Mouse (Mus musculus) heart, adult 18-20 months (tissue): ENCODE data around the gene Mcub. TPM values are rescaled to one million over a fixed set of nuclear protein-coding genes. Genes with fewer than 3 reads are reported as not detected.
A peak's percentile ranks its signal among the peaks of the same experiment; 100 is the strongest.

Source experiments
- DNase-seq, 2 experiments: peaks; one replicate each; pipeline ENCODE4 v3.0.0; 2021 to 2022; ENCODE audit warnings: mixed read lengths in 1 of 2
- total RNA-seq, 2 experiments: library from RNA; stranded (reverse); gene quantifications; 2 replicates each; pipeline ENCODE4 v1.2.3; 2021

The Mcub gene
- total RNA-seq, 2 experiments from 2014 or later: 1.6 to 2.4 TPM

- DNase-seq: no peak
Measured at GRCm38 (mm10) chr3:129893143-129893542, 76.9 kb downstream of the Mcub start.

GRCm38 (mm10) chr3:129892003-129892402 is 78.0 kb downstream of the Mcub start:
- no peak for DNase-seq

GRCm38 (mm10) chr3:129887779-129888517 is 82.1 kb downstream of the Mcub start:
- no peak for DNase-seq

GRCm38 (mm10) chr3:129886430-129886829 is 83.6 kb downstream of the Mcub start:
- no peak for DNase-seq

GRCm38 (mm10) chr3:129885577-129885976 is 84.4 kb downstream of the Mcub start:
- DNase-seq: no peak

- DNase-seq: no peak
Measured at GRCm38 (mm10) chr3:129880925-129881593, 88.9 kb downstream of the Mcub start.

- no peak for DNase-seq
Measured at GRCm38 (mm10) chr3:129879913-129880312, 90.1 kb downstream of the Mcub start.

- DNase-seq: peak; percentile 45 to 58
Measured at GRCm38 (mm10) chr3:129879131-129879757, 90.8 kb downstream of the Mcub start.

- peak; percentile 91 to 94 for DNase-seq
Measured at GRCm38 (mm10) chr3:129878405-129879021, 91.5 kb downstream of the Mcub start, which contains the start of gene Pla2g12a. Gene Pla2g12a, plus strand, starts transcription at chr3:129878606.

GRCm38 (mm10) chr3:129877327-129877726 is 92.7 kb downstream of the Mcub start:
- DNase-seq: no peak

Other genes with a start within 250 kb of the Mcub start
- 1 to 10 TPM; 2.1 to 2.9 TPM for gene Egf, start 214.9 kb downstream of the Mcub start, total RNA-seq
- not detected for gene Lrit3, start 166.2 kb downstream of the Mcub start, total RNA-seq
- gene Rrh, start 147.6 kb downstream of the Mcub start, total RNA-seq: not detected
- gene Gar1, start 138.8 kb downstream of the Mcub start, total RNA-seq: 10 to 100 TPM; 14.7 to 17.5 TPM
- under 1 TPM; 0.40 to 0.80 TPM for gene Cfi, start 134.3 kb downstream of the Mcub start, total RNA-seq
- 10 to 100 TPM; 46.3 to 61.8 TPM for gene Pla2g12a, start 91.6 kb downstream of the Mcub start, total RNA-seq
- 10 to 100 TPM; 11.3 to 12.6 TPM for gene Casp6, start 68.8 kb downstream of the Mcub start, total RNA-seq
- 10 to 100 TPM; 21.0 to 25.4 TPM for gene Sec24b, start 91.3 kb upstream of the Mcub start, total RNA-seq
- under 1 TPM; 0.33 to 0.45 TPM for gene Col25a1, start 161.3 kb upstream of the Mcub start, total RNA-seq